Comparison of ENCODE assay signal across 14 mouse cellular contexts in the genomic region with DNA sequence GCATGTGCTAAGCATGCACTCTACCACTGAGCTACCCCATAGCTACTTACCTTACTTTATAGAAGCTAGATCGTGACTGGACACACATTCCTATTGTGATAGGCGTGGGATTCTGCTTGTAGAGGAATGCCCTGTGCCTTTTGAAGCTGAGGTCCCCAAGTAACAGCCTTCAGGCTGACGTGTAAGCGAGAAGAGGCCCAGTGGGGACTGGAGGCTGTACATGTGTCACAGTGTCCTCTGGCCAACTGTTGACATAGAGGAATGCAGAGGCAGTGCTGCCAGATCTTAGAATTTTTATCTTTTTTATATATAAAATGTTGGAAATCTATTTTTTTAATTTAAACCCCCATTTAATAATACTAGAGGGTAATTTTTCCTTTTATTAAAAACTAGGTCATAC.
"Had no signal": no experiment of that assay in that cellular context is flagged by ENCODE, and none has a peak within 500 bp of the region (broad histone marks: within the 10 kb centered on the region; RNA-seq: fewer than 3 reads in every experiment).

No protein-coding gene starts in this region.

- H3K4me2 ChIP-seq: liver, embryonic 13.5 days; midbrain, embryonic 11.5 days had no signal

- H3K27ac ChIP-seq: kidney, postnatal 0 days; layer of hippocampus, adult 2 months; liver, embryonic 13.5 days; stomach, postnatal 0 days had no signal

- H3K9ac ChIP-seq: liver, embryonic 13.5 days had no signal

- H3K4me3 ChIP-seq: layer of hippocampus, adult 2 months; liver, embryonic 13.5 days had no signal

- H3K27me3 ChIP-seq: liver, embryonic 13.5 days had no signal

- DNase-seq: kidney, postnatal 25 days; layer of hippocampus, adult 9-11 months; liver, embryonic 13.5 days; lung, adult 2 months; lung, postnatal 14 days; lung, postnatal 4 days; midbrain, embryonic 14.5 days; thymus, adult 2 months; thymus, postnatal 14 days; thymus, postnatal 4 days had no signal

- H3K9me3 ChIP-seq: liver, embryonic 13.5 days had no signal

- H3K4me1 ChIP-seq: liver, embryonic 13.5 days had no signal
